ENCODE assay signal across 10 mouse cellular contexts in the genomic region with DNA sequence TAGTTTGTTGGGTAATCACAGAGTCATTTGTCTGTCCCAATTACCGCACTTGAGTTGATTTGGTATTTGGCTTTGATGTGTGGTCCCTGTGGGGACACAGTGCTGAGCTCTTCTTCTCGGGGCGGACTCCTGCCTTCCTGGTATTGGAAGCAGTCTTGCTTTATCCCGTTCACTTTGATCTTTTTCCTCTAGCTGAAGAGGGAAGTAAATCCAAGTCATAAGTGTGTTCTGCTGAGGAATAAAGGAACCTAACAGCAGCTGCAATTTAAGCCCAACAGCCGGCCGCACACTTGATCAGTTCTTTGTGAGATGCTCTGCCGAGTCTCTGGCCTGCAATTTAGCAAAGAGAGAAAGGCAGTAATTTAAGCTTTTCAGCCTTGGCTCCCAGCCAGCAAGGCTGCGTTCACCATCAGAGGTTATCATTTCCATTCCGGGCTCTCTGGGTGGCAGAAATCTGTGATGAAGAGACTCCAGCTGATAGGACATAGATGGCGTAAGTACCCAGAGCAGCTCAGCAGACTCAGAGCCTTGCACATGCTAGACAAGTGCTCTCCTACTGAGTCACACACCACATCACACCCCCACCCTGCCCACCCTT. TPM values are rescaled to one million over a fixed set of nuclear protein-coding genes. Genes with fewer than 3 reads are reported as not detected.
DNase-seq lines count a peak whose midpoint lies in the region; ATAC-seq and TF ChIP-seq lines count a peak whose summit lies in the region.
"Had no signal": no experiment of that assay in that cellular context is flagged by ENCODE, and none has a peak within 500 bp of the region (broad histone marks: within the 10 kb centered on the region; RNA-seq: fewer than 3 reads in every experiment).

No protein-coding gene starts in this region.

- no peak for TF ChIP-seq CTCF in midbrain, postnatal 0 days (IDR thresholded peaks at IDR 0.05)

- no peaks in the 10 kb centered on the region for H3K4me1 ChIP-seq in lung, embryonic 16.5 days (replicated peaks; ENCODE audit: control insufficient read depth, insufficient read depth, low read length)
- H3K4me1 ChIP-seq in midbrain, postnatal 0 days (ENCODE audit: insufficient read depth, low read length): no peaks in the 10 kb centered on the region

- no peak overlapping the region for H3K9ac ChIP-seq in lung, embryonic 16.5 days (ENCODE audit: low read length)
- no peak overlapping the region for H3K9ac ChIP-seq in midbrain, postnatal 0 days (replicated peaks; ENCODE audit: low read length, poor library complexity, severe bottlenecking)
- H3K9ac ChIP-seq: liver, postnatal 0 days had no signal

- WGBS in lung, embryonic 16.5 days: 52% methylated on average over 10 of the region's 10 CpGs
- 39% methylated on average over 10 of the region's 10 CpGs for WGBS in midbrain, postnatal 0 days

- no peak overlapping the region for H3K4me2 ChIP-seq in lung, embryonic 16.5 days (ENCODE audit: low read depth, low read length)
- no peak overlapping the region for H3K4me2 ChIP-seq in midbrain, postnatal 0 days (ENCODE audit: low read depth, low read length, poor library complexity, severe bottlenecking)

- no peak overlapping the region for H3K4me3 ChIP-seq in lung, embryonic 16.5 days (ENCODE audit: low read length)
- H3K4me3 ChIP-seq in midbrain, postnatal 0 days (ENCODE audit: low read depth, low read length): no peak overlapping the region
- H3K4me3 ChIP-seq: left cerebral cortex, adult 2 months had no signal

- peaks cover 8% of the 10 kb centered on the region for H3K36me3 ChIP-seq in lung, embryonic 16.5 days (ENCODE audit: control insufficient read depth, insufficient read depth, low read length)
- H3K36me3 ChIP-seq in midbrain, postnatal 0 days (ENCODE audit: insufficient read depth, low read length): peaks cover 17% of the 10 kb centered on the region

- peak; percentile 22 to 27 for DNase-seq in cerebellum, postnatal 10 days
- DNase-seq in cerebellum, postnatal 4 days (ENCODE audit: low spot score in 2 of 2): no peak
- no peak for DNase-seq in lung, postnatal 25 days (ENCODE audit: low spot score)
- DNase-seq in brain, embryonic 18.5 days (ENCODE audit: low read depth, low spot score): peak; percentile 58
- DNase-seq in midbrain, postnatal 0 days (ENCODE audit: low spot score): peak; percentile 41
- DNase-seq in spleen, postnatal 14 days (ENCODE audit: low spot score in 2 of 2): no peak
- no peak for DNase-seq in adipocyte (ENCODE audit: low spot score)
- DNase-seq: liver, postnatal 0 days had no signal

- H3K27ac ChIP-seq in lung, embryonic 16.5 days (ENCODE audit: low read length): no peak overlapping the region
- H3K27ac ChIP-seq in midbrain, postnatal 0 days (ENCODE audit: low read depth, low read length): 0 out of 2 replicates have a peak overlapping the region, but pooled peaks have one; percentile 12
- H3K27ac ChIP-seq: left cerebral cortex, adult 2 months had no signal

- no peaks in the 10 kb centered on the region for H3K27me3 ChIP-seq in lung, embryonic 16.5 days (ENCODE audit: control insufficient read depth, insufficient read depth, low read depth, low read length)
- no peaks in the 10 kb centered on the region for H3K27me3 ChIP-seq in midbrain, postnatal 0 days (ENCODE audit: insufficient read depth, low read length)

- H3K9me3 ChIP-seq in lung, embryonic 16.5 days (ENCODE audit: control insufficient read depth, low read length): no peaks in the 10 kb centered on the region
- no peaks in the 10 kb centered on the region for H3K9me3 ChIP-seq in midbrain, postnatal 0 days (ENCODE audit: low read length)

- ATAC-seq in lung, embryonic 16.5 days (ENCODE audit: low read depth): 0 out of 2 replicates have a peak, but pooled peaks have one; percentile 15
- ATAC-seq in midbrain, postnatal 0 days (ENCODE audit: low FRiP score): peak; percentile 63
- ATAC-seq: liver, postnatal 0 days had no signal

RNA-seq across cellular contexts. Expression of a gene that starts 14.1 kb away (rescaled TPM):
- polyA plus RNA-seq in lung, embryonic 16.5 days (2015; fragmentation: Nextera tagmentation; extraction: Ambion mirVana): 125 and 138 TPM in 2 replicates
- total RNA-seq in midbrain, postnatal 0 days (2014; rRNA removed): 88.8 and 111 TPM in 2 replicates
- 172 and 184 TPM in 2 replicates for polyA plus RNA-seq in midbrain, postnatal 0 days (2015; fragmentation: Nextera tagmentation; extraction: Ambion mirVana)

RNA-seq across cellular contexts. Expression of a gene that starts 17.6 kb away (rescaled TPM):
- polyA plus RNA-seq in lung, embryonic 16.5 days (2015; fragmentation: Nextera tagmentation; extraction: Ambion mirVana): 230 and 231 TPM in 2 replicates
- total RNA-seq in midbrain, postnatal 0 days (2014; rRNA removed): 141 and 167 TPM in 2 replicates
- 192 and 197 TPM in 2 replicates for polyA plus RNA-seq in midbrain, postnatal 0 days (2015; fragmentation: Nextera tagmentation; extraction: Ambion mirVana)

RNA-seq across cellular contexts. Expression of a gene that starts 32.8 kb away (rescaled TPM):
- 17.8 and 19.2 TPM in 2 replicates for polyA plus RNA-seq in lung, embryonic 16.5 days (2015; fragmentation: Nextera tagmentation; extraction: Ambion mirVana)
- 59.9 and 76.1 TPM in 2 replicates for total RNA-seq in midbrain, postnatal 0 days (2014; rRNA removed)
- polyA plus RNA-seq in midbrain, postnatal 0 days (2015; fragmentation: Nextera tagmentation; extraction: Ambion mirVana): 28.5 and 28.8 TPM in 2 replicates

RNA-seq across cellular contexts. Expression of a gene that starts 52.6 kb away (rescaled TPM):
- 15.2 and 16.9 TPM in 2 replicates for polyA plus RNA-seq in lung, embryonic 16.5 days (2015; fragmentation: Nextera tagmentation; extraction: Ambion mirVana)
- 21.4 and 27.4 TPM in 2 replicates for total RNA-seq in midbrain, postnatal 0 days (2014; rRNA removed)
- 18.6 and 19.2 TPM in 2 replicates for polyA plus RNA-seq in midbrain, postnatal 0 days (2015; fragmentation: Nextera tagmentation; extraction: Ambion mirVana)

Comparison
In these comparisons a context has a peak if more than half of its experiments do, and no peak if none do; other contexts are left out.
1. DNase-seq: peak in cerebellum, postnatal 10 days (2 of 2), brain, embryonic 18.5 days (single experiment) and midbrain, postnatal 0 days (single experiment); none in cerebellum, postnatal 4 days (0 of 2), lung, postnatal 25 days (single experiment), spleen, postnatal 14 days (0 of 2) and adipocyte (single experiment).